In the genomic region with DNA sequence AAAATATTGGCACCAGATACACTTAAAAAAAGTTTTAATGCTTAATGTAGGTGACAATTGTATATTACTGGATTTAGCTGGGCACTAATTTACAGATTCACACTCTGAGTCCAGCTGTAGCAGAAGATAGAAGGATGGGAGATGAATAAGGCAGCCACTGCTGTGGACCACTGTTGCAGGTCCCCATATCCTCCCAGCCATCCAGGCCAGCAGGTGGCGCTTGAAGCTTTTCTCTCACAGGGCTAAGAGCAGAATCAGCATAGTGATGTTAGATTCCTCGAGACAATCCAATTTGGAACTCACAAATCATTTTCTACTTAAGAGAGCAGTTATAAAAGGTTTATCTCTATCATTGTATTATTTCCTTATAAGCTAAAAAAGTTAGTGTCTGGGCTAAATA, we compare ENCODE assay signal across 8 mouse cellular contexts. TPM values are rescaled to one million over a fixed set of nuclear protein-coding genes. Genes with fewer than 3 reads are reported as not detected.
DNase-seq lines count a peak whose midpoint lies in the region; ATAC-seq lines count a peak whose summit lies in the region.
"Not testable (repeated sequence)": the region's sequence is repeated elsewhere in the genome, so short reads cannot be mapped to it uniquely, and the experiment has no call there.

No protein-coding gene starts in this region.

- intact Hi-C loops in left cerebral cortex, postnatal 4 days (cut with DNase I): not testable (repeated sequence)

- ATAC-seq in megakaryocyte-erythroid progenitor cell, adult 5-6 weeks (replicated peaks; ENCODE audit: low FRiP score, low TSS enrichment, poor library complexity, severe bottlenecking): peak; percentile 87

- peak; percentile 50 for DNase-seq in T-cell, adult 2 months (ENCODE audit: low spot score)
- DNase-seq in cerebellum, postnatal 25 days: peak; percentile 50 to 71
- peak; percentile 90 for DNase-seq in heart, adult 11 months
- DNase-seq in kidney, adult 8-10 months: peak; percentile 33 to 68
- DNase-seq in left cerebral cortex, postnatal 4 days: peak; percentile 43
- DNase-seq in right cerebral cortex, postnatal 4 days: peak; percentile 45
- peak; percentile 41 for DNase-seq in urinary bladder, postnatal 14 days (ENCODE audit: low spot score)

RNA-seq across cellular contexts. Expression of a gene that starts 5.7 kb away (rescaled TPM):
- total RNA-seq in left cerebral cortex, postnatal 4 days (2021): 100 to 1,000 TPM; 255 to 270 TPM
- total RNA-seq in megakaryocyte-erythroid progenitor cell, adult 5-6 weeks (2014; fragmentation: Nextera tagmentation): 104 and 107 TPM in 2 replicates
- 27.0 and 35.3 TPM in 2 replicates for total RNA-seq in megakaryocyte-erythroid progenitor cell, adult 5-6 weeks (2017)

RNA-seq across cellular contexts. Expression of a gene that starts 18.0 kb away (rescaled TPM):
- 10 to 100 TPM; 31.5 to 37.2 TPM for total RNA-seq in left cerebral cortex, postnatal 4 days (2021)
- 74.2 and 79.1 TPM in 2 replicates for total RNA-seq in megakaryocyte-erythroid progenitor cell, adult 5-6 weeks (2014; fragmentation: Nextera tagmentation)
- total RNA-seq in megakaryocyte-erythroid progenitor cell, adult 5-6 weeks (2017): 77.8 and 78.2 TPM in 2 replicates

RNA-seq across cellular contexts. Expression of a gene that starts 46.2 kb away (rescaled TPM):
- total RNA-seq in left cerebral cortex, postnatal 4 days (2021): 10 to 100 TPM; 38.7 to 43.0 TPM
- total RNA-seq in megakaryocyte-erythroid progenitor cell, adult 5-6 weeks (2014; fragmentation: Nextera tagmentation): 54.4 and 85.5 TPM in 2 replicates
- 40.5 and 46.3 TPM in 2 replicates for total RNA-seq in megakaryocyte-erythroid progenitor cell, adult 5-6 weeks (2017)

RNA-seq across cellular contexts. Expression of a gene that starts 47.5 kb away (rescaled TPM):
- total RNA-seq in left cerebral cortex, postnatal 4 days (2021): 10 to 100 TPM; 48.9 to 50.0 TPM
- 63.9 and 78.3 TPM in 2 replicates for total RNA-seq in megakaryocyte-erythroid progenitor cell, adult 5-6 weeks (2014; fragmentation: Nextera tagmentation)
- 31.3 and 37.6 TPM in 2 replicates for total RNA-seq in megakaryocyte-erythroid progenitor cell, adult 5-6 weeks (2017)

RNA-seq across cellular contexts. Expression of a gene that starts 47.6 kb away (rescaled TPM):
- 10 to 100 TPM; 36.2 to 36.4 TPM for total RNA-seq in left cerebral cortex, postnatal 4 days (2021)
- total RNA-seq in megakaryocyte-erythroid progenitor cell, adult 5-6 weeks (2014; fragmentation: Nextera tagmentation): 9.1 and 11.8 TPM in 2 replicates
- total RNA-seq in megakaryocyte-erythroid progenitor cell, adult 5-6 weeks (2017): 13.7 and 15.2 TPM in 2 replicates

Comparison
In these comparisons a context has a peak if more than half of its experiments do, and no peak if none do; other contexts are left out.
1. Peak in every context shown above with its lines: DNase-seq and ATAC-seq.